Mouse (Mus musculus): ENCODE results near the gene Nms.

- no peak for TF ChIP-seq EP300 (IDR thresholded peaks at IDR 0.05)
- no peak for TF ChIP-seq CTCF (IDR thresholded peaks at IDR 0.05)
Observed at GRCm38 (mm10) chr1:38928996-38929395, 10.0 kb upstream of the Nms start.
